Mouse (Mus musculus) heart, postnatal 0 days (tissue): ENCODE data around the gene Fhad1. TPM values are rescaled to one million over a fixed set of nuclear protein-coding genes. Genes with fewer than 3 reads are reported as not detected.

Source experiments
- ATAC-seq: fragments of 200-750 bp; cut with Nextera tagmentation; 2 replicates; pipeline ENCODE4 v1.8.0; 2017; ENCODE audit warnings: low read depth, moderate number of reproducible peaks, moderate library complexity; ENCODE audit not compliant: insufficient read depth
- DNase-seq: peaks from one replicate; pipeline ENCODE4 v3.0.0-alpha.2; 2016; ENCODE audit warnings: low spot score
- H3K27ac ChIP-seq: fragments of 300-500 bp; sonication (generic); 2 replicates; pipeline ENCODE4 v1.5.1; 2014; ENCODE audit warnings: low read depth, mild to moderate bottlenecking
- H3K27me3 ChIP-seq: fragments of 300-500 bp; sonication (generic); 2 replicates; pipeline ENCODE4 v1.6.1; 2014; ENCODE audit warnings: low read length, mixed read lengths; ENCODE audit not compliant: control insufficient read depth, insufficient read depth
- H3K36me3 ChIP-seq: fragments of 300-500 bp; sonication (generic); replicated peaks from 2 replicates; pipeline ENCODE4 v1.6.1; 2014; ENCODE audit warnings: low read length, mixed read lengths; ENCODE audit not compliant: control insufficient read depth, insufficient read depth
- H3K4me1 ChIP-seq: fragments of 300-500 bp; sonication (generic); 2 replicates; pipeline ENCODE4 v1.6.1; 2014; ENCODE audit warnings: antibody characterized with exemption; ENCODE audit not compliant: control insufficient read depth, insufficient read depth
- H3K4me2 ChIP-seq: fragments of 300-500 bp; sonication (generic); 2 replicates; pipeline ENCODE4 v1.6.1; 2014; ENCODE audit warnings: low read depth, mild to moderate bottlenecking, low read length, moderate library complexity
- H3K4me3 ChIP-seq: fragments of 300-500 bp; sonication (generic); 2 replicates; pipeline ENCODE4 v1.5.1; 2014; ENCODE audit warnings: low read depth, low read length
- H3K9ac ChIP-seq: fragments of 300-500 bp; sonication (generic); replicated peaks from 2 replicates; pipeline ENCODE4 v1.6.1; 2014; ENCODE audit warnings: low read depth, low read length, mixed read lengths
- H3K9me3 ChIP-seq: fragments of 300-500 bp; sonication (generic); replicated peaks from 2 replicates; pipeline ENCODE4 v1.6.1; 2016; ENCODE audit warnings: low read length; ENCODE audit not compliant: control insufficient read depth
- CTCF ChIP-seq: IDR thresholded peaks from 2 replicates; pipeline ENCODE4 v1.5.1; 2016; ENCODE audit warnings: antibody characterized with exemption, control low read depth, low read depth
- EP300 ChIP-seq: IDR thresholded peaks from 2 replicates; pipeline ENCODE4 v1.6.1; 2016; ENCODE audit warnings: antibody characterized with exemption, low read depth
- WGBS: fragments of 180-500 bp; shearing (Covaris S2); extraction: QIAGEN DNeasy Blood & Tissue Kit; methylation state at CpG from one replicate; pipeline ENCODE4 v1.1.7; 2014; 5-methylcytosine and 5-hydroxymethylcytosine counted together
- polyA plus RNA-seq: library from polyadenylated mRNA; unstranded; fragments of >200 nt; fragmentation: Nextera tagmentation; extraction: Ambion mirVana; gene quantifications from 2 replicates; pipeline ENCODE4 v1.2.1, GENCODE M21; 2015
- total RNA-seq: library from RNA; depleted of rRNA; stranded (reverse); fragments of >200 nt; gene quantifications from 2 replicates; pipeline ENCODE4 v1.2.3, GENCODE M21; 2014; ENCODE audit warnings: low replicate concordance

Fhad1 gene
- total and polyA plus RNA-seq, 2 experiments from 2014 or later: 2.7 TPM; not detected in 1

GRCm38 (mm10) chr4:141865600-141865999, 149.3 kb downstream of the Fhad1 start:
- no peak for TF ChIP-seq EP300
- no peak for TF ChIP-seq CTCF
- H3K27ac ChIP-seq: no peak overlapping the region
- H3K4me2 ChIP-seq: no peak overlapping the region
- H3K4me1 ChIP-seq: peaks cover 32% of the 10 kb centered on the region
- peaks cover 9% of the 10 kb centered on the region for H3K36me3 ChIP-seq
- DNase-seq (no peak), ATAC-seq (no peak)
- no peaks in the 10 kb centered on the region for H3K9me3 ChIP-seq
- no peak overlapping the region for H3K9ac ChIP-seq
- no peak overlapping the region for H3K4me3 ChIP-seq
- 85% methylated on average over 5 of the region's 5 CpGs for WGBS
- no peaks in the 10 kb centered on the region for H3K27me3 ChIP-seq

- peaks cover 30% of the 10 kb centered on the region for H3K4me1 ChIP-seq
- no peak overlapping the region for H3K27ac ChIP-seq
- DNase-seq: no peak
- H3K9me3 ChIP-seq: no peaks in the 10 kb centered on the region
- H3K9ac ChIP-seq: no peak overlapping the region
- TF ChIP-seq CTCF: no peak
- no peak for TF ChIP-seq EP300
- no peaks in the 10 kb centered on the region for H3K27me3 ChIP-seq
- H3K4me2 ChIP-seq: no peak overlapping the region
- no peak overlapping the region for H3K4me3 ChIP-seq
- H3K36me3 ChIP-seq: peaks cover 11% of the 10 kb centered on the region
- ATAC-seq: no peak
- 87% methylated on average over 5 of the region's 5 CpGs for WGBS
Measured at GRCm38 (mm10) chr4:141865006-141865405, 149.9 kb downstream of the Fhad1 start.

- H3K27me3 ChIP-seq: no peaks in the 10 kb centered on the region
- TF ChIP-seq CTCF (no peak), EP300 (no peak)
- DNase-seq (no peak), ATAC-seq (no peak)
- H3K27ac ChIP-seq: no peak overlapping the region
- no peak overlapping the region for H3K9ac ChIP-seq
- peaks cover 16% of the 10 kb centered on the region for H3K36me3 ChIP-seq
- H3K9me3 ChIP-seq: no peaks in the 10 kb centered on the region
- no peak overlapping the region for H3K4me3 ChIP-seq
- H3K4me2 ChIP-seq: no peak overlapping the region
- H3K4me1 ChIP-seq: peaks cover 25% of the 10 kb centered on the region
- WGBS: 95% methylated on average over 8 of the region's 8 CpGs
Measured at GRCm38 (mm10) chr4:141864506-141864905, 150.4 kb downstream of the Fhad1 start.

- TF ChIP-seq CTCF (no peak), EP300 (no peak)
- no peak overlapping the region for H3K9ac ChIP-seq
Measured at GRCm38 (mm10) chr4:141863726-141864280, 151.1 kb downstream of the Fhad1 start.

GRCm38 (mm10) chr4:141862867-141863266, 152.0 kb downstream of the Fhad1 start:
- 37% methylated on average over 5 of the region's 5 CpGs for WGBS
- peak; percentile 57 for ATAC-seq

More at GRCm38 (mm10) chr4:141863726-141864280, 151.1 kb downstream of the Fhad1 start:
- no peak overlapping the region for H3K4me3 ChIP-seq
- no peak for DNase-seq
- H3K4me2 ChIP-seq: no peak overlapping the region
- peaks cover 22% of the 10 kb centered on the region for H3K36me3 ChIP-seq
- 65% methylated on average over 7 of the region's 7 CpGs for WGBS
- H3K27ac ChIP-seq: peak overlapping the region; percentile 60
- H3K4me1 ChIP-seq: peaks cover 25% of the 10 kb centered on the region
- no peaks in the 10 kb centered on the region for H3K9me3 ChIP-seq
- ATAC-seq: no peak; the same call in 1 of the 2 replicates
- no peaks in the 10 kb centered on the region for H3K27me3 ChIP-seq

More at GRCm38 (mm10) chr4:141862867-141863266, 152.0 kb downstream of the Fhad1 start:
- no peaks in the 10 kb centered on the region for H3K9me3 ChIP-seq
- peaks cover 26% of the 10 kb centered on the region for H3K36me3 ChIP-seq
- H3K4me1 ChIP-seq: peaks cover 24% of the 10 kb centered on the region
- TF ChIP-seq CTCF (no peak), EP300 (no peak)
- no peaks in the 10 kb centered on the region for H3K27me3 ChIP-seq
- H3K4me3 ChIP-seq: no peak overlapping the region
- H3K9ac ChIP-seq: no peak overlapping the region; the same call in 1 of the 2 replicates
- no peak overlapping the region for H3K4me2 ChIP-seq
- H3K27ac ChIP-seq: peak overlapping the region; percentile 60
- DNase-seq: no peak
